Comparison of ENCODE assay signal across 1 mouse cellular context in the genomic region with DNA sequence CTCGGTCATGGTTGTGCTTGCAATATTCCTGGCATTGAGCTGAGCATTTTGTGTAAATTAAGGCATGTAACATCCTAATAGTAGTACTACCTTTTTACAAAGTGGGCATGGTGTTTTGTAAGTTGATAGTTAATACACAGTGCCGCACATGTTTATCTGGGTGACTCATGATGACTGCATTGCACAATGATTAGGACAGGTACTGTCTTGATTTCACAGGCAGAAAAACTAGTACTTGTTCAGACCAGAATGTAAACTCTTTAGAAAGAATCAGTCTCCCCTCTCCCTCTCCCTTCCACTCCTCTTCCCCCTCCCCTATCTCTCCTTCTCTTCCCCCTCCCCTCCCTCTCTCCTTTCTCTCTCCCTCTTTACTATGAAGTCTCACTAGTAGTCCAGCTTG.
TF ChIP-seq lines count a peak whose summit lies in the region.

No protein-coding gene starts in this region.

TF ChIP-seq in C2C12, 6 proteins besides CTCF, POLR2A, EP300 and RAD21:
- TF ChIP-seq USF1 (IDR thresholded peaks at IDR 0.05; ENCODE audit: low read depth): no peak
- TF ChIP-seq CEBPB (IDR thresholded peaks at IDR 0.05; ENCODE audit: low read depth): peak; percentile 60
